Mouse (Mus musculus): Measurements from ENCODE around the gene Vsig10. TPM values are rescaled to one million over a fixed set of nuclear protein-coding genes. Genes with fewer than 3 reads are reported as not detected.
"Not testable (repeated sequence)": the region's sequence is repeated elsewhere in the genome, so short reads cannot be mapped to it uniquely, and the experiment has no call there.

The Vsig10 gene
- polyA plus RNA-seq, 1 experiment, result 2.1 TPM

GRCm38 (mm10) chr5:117314587-117315428 is 4.1 kb upstream of the Vsig10 start:
- no peak for TF ChIP-seq POLR2A (IDR thresholded peaks at IDR 0.05; ENCODE audit: extremely low read depth, insufficient read depth, low read length)
- TF ChIP-seq CTCF (IDR thresholded peaks at IDR 0.05; ENCODE audit: extremely low read depth, insufficient read depth, low read length), result no peak
- Histone ChIP-seq H3K27ac (ENCODE audit: insufficient read depth, low read length) (no peak overlapping the region), H3K4me3 (ENCODE audit: insufficient read depth, low read length) (no peak overlapping the region), H3K4me1 (ENCODE audit: control insufficient read depth, insufficient read depth, low read length) (no peaks in the 10 kb centered on the region)

GRCm38 (mm10) chr5:117323751-117324150 is 4.9 kb downstream of the Vsig10 start:
- Histone ChIP-seq H3K4me1 (ENCODE audit: control insufficient read depth, insufficient read depth, low read length) (no peaks in the 10 kb centered on the region), H3K4me3 (ENCODE audit: insufficient read depth, low read length) (no peak overlapping the region), H3K27ac (ENCODE audit: insufficient read depth, low read length) (no peak overlapping the region)
- TF ChIP-seq POLR2A (IDR thresholded peaks at IDR 0.05; ENCODE audit: extremely low read depth, insufficient read depth, low read length) (no peak), CTCF (IDR thresholded peaks at IDR 0.05; ENCODE audit: extremely low read depth, insufficient read depth, low read length) (no peak)

- H3K4me1 ChIP-seq (ENCODE audit: control insufficient read depth, insufficient read depth, low read length), result no peaks in the 10 kb centered on the region
- H3K27ac ChIP-seq (ENCODE audit: insufficient read depth, low read length), result no peak overlapping the region
- H3K4me3 ChIP-seq (ENCODE audit: insufficient read depth, low read length), result no peak overlapping the region
- TF ChIP-seq POLR2A (IDR thresholded peaks at IDR 0.05; ENCODE audit: extremely low read depth, insufficient read depth, low read length) (no peak), CTCF (IDR thresholded peaks at IDR 0.05; ENCODE audit: extremely low read depth, insufficient read depth, low read length) (no peak)
Observed at GRCm38 (mm10) chr5:117326408-117326807, 7.5 kb downstream of the Vsig10 start.

- no peak overlapping the region for H3K4me3 ChIP-seq (ENCODE audit: insufficient read depth, low read length)
- TF ChIP-seq CTCF (IDR thresholded peaks at IDR 0.05; ENCODE audit: extremely low read depth, insufficient read depth, low read length) (no peak), POLR2A (IDR thresholded peaks at IDR 0.05; ENCODE audit: extremely low read depth, insufficient read depth, low read length) (no peak)
- H3K4me1 ChIP-seq (ENCODE audit: control insufficient read depth, insufficient read depth, low read length), result no peaks in the 10 kb centered on the region
- H3K27ac ChIP-seq (ENCODE audit: insufficient read depth, low read length), result no peak overlapping the region
Observed at GRCm38 (mm10) chr5:117330457-117330856, 11.6 kb downstream of the Vsig10 start.

DNA sequence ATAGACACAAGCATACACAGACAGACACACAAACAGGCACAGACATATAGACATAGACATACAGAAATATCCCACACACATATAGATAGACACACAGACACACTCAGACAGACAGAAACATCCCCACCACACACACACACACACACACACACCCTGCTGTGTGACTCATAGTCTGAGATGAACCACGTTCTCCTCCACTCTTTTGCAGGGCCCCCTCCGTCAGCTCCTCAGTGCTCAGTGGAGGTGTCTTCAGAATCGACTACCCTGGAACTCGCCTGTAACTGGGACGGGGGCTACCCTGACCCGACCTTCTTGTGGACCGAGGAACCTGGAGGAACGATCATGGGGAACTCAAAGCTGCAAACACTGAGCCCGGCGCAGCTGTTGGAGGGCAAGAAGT is 19.1 kb downstream of the Vsig10 start:
- TF ChIP-seq POLR2A (IDR thresholded peaks at IDR 0.05; ENCODE audit: extremely low read depth, insufficient read depth, low read length), result no peak
- TF ChIP-seq CTCF (IDR thresholded peaks at IDR 0.05; ENCODE audit: extremely low read depth, insufficient read depth, low read length), result no peak
- Histone ChIP-seq H3K4me3 (ENCODE audit: insufficient read depth, low read length) (no peak overlapping the region), H3K27ac (ENCODE audit: insufficient read depth, low read length) (no peak overlapping the region), H3K4me1 (ENCODE audit: control insufficient read depth, insufficient read depth, low read length) (no peaks in the 10 kb centered on the region)

GRCm38 (mm10) chr5:117338503-117338902 is 19.6 kb downstream of the Vsig10 start:
- no peak for TF ChIP-seq POLR2A (IDR thresholded peaks at IDR 0.05; ENCODE audit: extremely low read depth, insufficient read depth, low read length)
- TF ChIP-seq CTCF (IDR thresholded peaks at IDR 0.05; ENCODE audit: extremely low read depth, insufficient read depth, low read length), result no peak

DNA sequence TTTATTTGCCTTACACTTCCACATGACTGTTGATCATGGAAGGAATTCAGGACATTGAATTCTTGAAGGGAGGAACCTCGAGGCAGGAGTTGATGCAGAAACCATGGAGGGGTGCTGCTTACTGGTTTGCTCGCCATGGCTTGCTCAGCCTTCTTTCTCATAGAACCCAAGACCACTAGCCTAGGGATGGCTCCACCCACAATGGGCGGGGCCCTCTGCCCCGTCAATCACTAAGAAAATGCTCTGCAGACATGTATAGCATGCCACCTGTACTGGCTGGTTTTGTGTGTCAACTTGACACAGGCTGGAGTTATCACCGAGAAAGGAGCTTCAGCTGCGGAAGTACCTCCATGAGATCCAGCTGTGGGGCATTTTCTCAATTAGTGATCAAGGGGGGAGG is 21.2 kb downstream of the Vsig10 start:
- TF ChIP-seq CTCF (IDR thresholded peaks at IDR 0.05; ENCODE audit: extremely low read depth, insufficient read depth, low read length) (no peak), POLR2A (IDR thresholded peaks at IDR 0.05; ENCODE audit: extremely low read depth, insufficient read depth, low read length) (no peak)

More at GRCm38 (mm10) chr5:117338503-117338902, 19.6 kb downstream of the Vsig10 start:
- Histone ChIP-seq H3K4me1 (ENCODE audit: control insufficient read depth, insufficient read depth, low read length) (no peaks in the 10 kb centered on the region), H3K4me3 (ENCODE audit: insufficient read depth, low read length) (no peak overlapping the region), H3K27ac (ENCODE audit: insufficient read depth, low read length) (no peak overlapping the region)

DNA sequence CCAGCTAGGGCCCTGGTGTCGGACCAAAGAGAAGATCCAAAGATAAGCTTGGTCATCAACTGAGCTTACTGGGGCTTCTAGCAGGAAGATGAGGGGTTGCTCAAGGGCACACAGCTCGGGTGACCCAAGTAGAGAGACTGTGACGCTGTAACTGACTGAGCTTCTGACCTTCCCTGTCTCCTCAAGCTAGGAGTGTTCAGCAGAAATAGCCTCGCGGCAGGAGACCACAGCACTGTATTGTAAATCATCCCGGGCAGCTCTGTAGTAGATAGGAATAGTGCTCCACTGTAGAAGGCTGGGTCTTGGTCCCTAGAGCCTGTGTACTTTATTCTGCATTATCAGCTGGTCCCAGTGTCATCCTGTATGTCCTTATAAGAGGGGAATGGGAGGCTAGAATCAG is 23.0 kb downstream of the Vsig10 start:
- TF ChIP-seq CTCF (IDR thresholded peaks at IDR 0.05; ENCODE audit: extremely low read depth, insufficient read depth, low read length), result no peak
- no peak for TF ChIP-seq POLR2A (IDR thresholded peaks at IDR 0.05; ENCODE audit: extremely low read depth, insufficient read depth, low read length)
- Histone ChIP-seq H3K4me3 (ENCODE audit: insufficient read depth, low read length) (no peak overlapping the region), H3K27ac (ENCODE audit: insufficient read depth, low read length) (no peak overlapping the region), H3K4me1 (ENCODE audit: control insufficient read depth, insufficient read depth, low read length) (no peaks in the 10 kb centered on the region)

More for the DNA sequence above, 21.2 kb downstream of the Vsig10 start:
- Histone ChIP-seq H3K4me1 (ENCODE audit: control insufficient read depth, insufficient read depth, low read length) (no peaks in the 10 kb centered on the region), H3K4me3 (ENCODE audit: insufficient read depth, low read length) (no peak overlapping the region), H3K27ac (ENCODE audit: insufficient read depth, low read length) (no peak overlapping the region)

GRCm38 (mm10) chr5:117344496-117344895 is 25.6 kb downstream of the Vsig10 start:
- H3K4me3 ChIP-seq (ENCODE audit: insufficient read depth, low read length); H3K27ac ChIP-seq (ENCODE audit: insufficient read depth, low read length); H3K4me1 ChIP-seq (ENCODE audit: control insufficient read depth, insufficient read depth, low read length): not testable (repeated sequence)

GRCm38 (mm10) chr5:117345432-117345976 is 26.6 kb downstream of the Vsig10 start:
- Histone ChIP-seq H3K4me3 (ENCODE audit: insufficient read depth, low read length) (no peak overlapping the region), H3K27ac (ENCODE audit: insufficient read depth, low read length) (no peak overlapping the region), H3K4me1 (ENCODE audit: control insufficient read depth, insufficient read depth, low read length) (no peaks in the 10 kb centered on the region)
- TF ChIP-seq POLR2A (IDR thresholded peaks at IDR 0.05; ENCODE audit: extremely low read depth, insufficient read depth, low read length), result no peak
- TF ChIP-seq CTCF (IDR thresholded peaks at IDR 0.05; ENCODE audit: extremely low read depth, insufficient read depth, low read length), result no peak

Data from cortical plate, adult 2 months (tissue).